Mouse (Mus musculus): ENCODE data around the gene Mcm2.

The Mcm2 gene

DNA sequence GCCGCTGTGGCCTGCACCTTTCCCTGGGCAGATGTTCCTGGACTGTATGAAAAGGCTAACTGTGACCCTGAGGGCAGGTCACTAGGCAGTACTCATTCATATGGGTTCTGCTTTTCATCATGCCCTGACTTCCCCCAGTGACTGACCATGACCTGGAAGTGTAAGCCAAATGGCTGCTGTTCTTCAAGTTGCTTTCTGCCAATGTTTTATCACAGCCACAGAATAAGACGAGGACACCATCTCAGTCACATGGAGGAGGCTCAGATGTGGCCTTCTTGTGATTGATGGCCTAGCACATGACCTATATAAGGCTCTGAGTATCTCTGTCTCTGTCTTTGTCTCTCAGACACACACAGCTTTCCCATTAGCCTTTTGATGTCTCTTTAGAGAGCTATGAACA, 51.0 kb downstream of the Mcm2 start:
- no peak for DNase-seq (ENCODE audit: low read depth)

- DNase-seq (ENCODE audit: low read depth) = no peak
Observed at GRCm38 (mm10) chr6:88844901-88845565, 53.5 kb downstream of the Mcm2 start.

GRCm38 (mm10) chr6:88843781-88844725, 54.5 kb downstream of the Mcm2 start:
- no peak for DNase-seq (ENCODE audit: low read depth)

DNA sequence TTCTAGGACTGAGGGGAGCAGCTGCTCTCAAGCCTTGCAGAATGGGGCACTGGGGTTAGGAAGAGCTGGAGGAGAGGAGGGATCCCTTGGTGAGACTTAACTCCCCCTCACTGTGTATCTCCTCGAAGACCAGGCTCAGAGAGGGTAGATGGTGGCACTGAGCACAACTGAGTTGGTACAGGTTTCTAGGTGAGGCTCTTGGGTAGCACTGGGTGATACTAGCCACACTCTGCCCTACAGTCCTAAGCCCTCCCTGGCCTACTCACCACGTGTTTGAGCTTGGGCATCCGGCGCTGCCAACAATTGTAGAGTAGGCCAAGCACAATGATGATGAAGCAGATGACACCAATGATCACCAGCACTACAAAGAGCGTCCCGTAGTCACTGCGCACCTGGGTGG, 55.3 kb downstream of the Mcm2 start:
- DNase-seq (ENCODE audit: low read depth) = no peak

- DNase-seq (ENCODE audit: low read depth) = no peak
Observed at GRCm38 (mm10) chr6:88842731-88843151, 55.8 kb downstream of the Mcm2 start.

DNA sequence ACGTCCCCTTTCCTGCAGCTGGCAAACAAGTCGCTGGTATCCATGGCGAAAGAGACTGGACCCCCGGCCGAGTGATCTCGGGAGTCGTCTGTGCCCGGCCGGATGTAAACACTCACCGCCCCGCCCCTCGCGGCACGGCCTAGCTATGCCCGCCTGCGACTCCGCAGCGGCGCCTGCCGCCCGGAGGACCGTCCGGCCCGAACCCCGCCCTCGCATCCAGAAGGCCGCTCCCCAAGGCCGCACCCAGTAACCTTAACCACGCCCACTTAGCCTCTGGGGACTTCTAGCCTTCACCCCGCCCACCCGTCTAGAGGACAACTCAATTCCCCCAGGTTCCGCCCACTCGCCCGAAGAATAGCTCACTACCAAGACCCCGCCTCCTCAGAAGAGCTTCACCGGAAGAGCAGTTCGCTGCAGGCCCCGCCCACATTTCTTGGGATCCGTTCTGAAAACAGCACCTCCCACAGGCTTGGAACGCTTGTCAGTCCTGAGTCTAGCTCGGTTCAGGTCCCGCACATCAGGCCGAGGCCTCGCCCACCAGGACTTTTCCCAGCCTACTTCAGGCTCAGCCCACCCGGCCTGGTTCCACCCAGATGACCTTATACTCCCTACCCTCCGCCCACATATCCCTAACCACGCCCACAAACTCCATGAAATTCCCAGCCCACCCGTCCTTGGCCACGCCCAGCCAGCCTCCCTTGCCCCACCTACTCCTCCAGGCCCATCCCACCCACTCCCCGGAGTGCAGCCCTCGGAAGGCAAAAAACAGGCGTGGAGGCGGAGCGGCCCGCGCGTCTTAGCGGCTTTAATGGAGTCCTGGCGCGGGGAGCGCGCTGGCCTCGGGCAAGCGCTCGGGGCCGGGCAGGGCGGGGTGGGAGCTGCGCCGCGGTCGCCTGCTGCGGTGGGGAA, 56.5 kb downstream of the Mcm2 start, which contains the start of gene Abtb1:
Gene Abtb1, minus strand, starts transcription at position 204 of the 909 bp plus-strand sequence.
- peak; percentile 100 for DNase-seq (ENCODE audit: low read depth)

DNA sequence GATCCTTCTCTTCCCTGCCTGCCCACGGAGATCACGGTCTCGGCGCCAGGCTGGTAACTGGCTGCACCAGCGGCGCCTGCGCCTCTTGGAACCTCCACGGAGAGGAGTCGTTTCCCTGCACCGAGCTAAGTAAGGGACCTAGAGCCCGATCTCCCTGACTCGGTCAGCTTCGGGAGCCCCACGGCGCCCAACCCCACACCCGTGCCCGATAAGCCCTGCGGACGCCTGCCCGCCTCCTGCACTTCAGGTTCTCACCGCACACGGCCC, 57.1 kb downstream of the Mcm2 start:
- no peak for DNase-seq (ENCODE audit: low read depth)

- no peak for DNase-seq (ENCODE audit: low read depth)
Observed at GRCm38 (mm10) chr6:88840791-88841513, 57.6 kb downstream of the Mcm2 start.

DNA sequence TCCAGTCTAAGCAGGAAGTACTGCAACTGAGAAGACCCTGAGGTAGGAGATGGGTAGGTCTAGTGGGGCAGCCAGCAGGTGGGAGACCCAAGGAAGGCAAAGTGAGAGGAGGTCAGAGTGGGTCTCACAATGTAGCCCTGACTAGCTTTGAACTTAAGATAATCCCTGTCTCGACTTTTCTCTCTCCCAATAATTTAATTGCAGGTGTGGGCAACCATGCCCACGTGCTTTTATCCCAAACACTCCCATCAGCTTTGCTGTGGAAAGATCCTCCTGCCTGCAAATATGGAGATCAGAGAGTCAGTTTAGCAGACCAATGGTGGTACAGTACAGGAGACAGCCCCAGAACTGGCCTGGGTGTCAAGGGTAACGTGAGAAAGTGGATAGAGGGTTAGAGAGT, 58.4 kb downstream of the Mcm2 start:
- DNase-seq (ENCODE audit: low read depth) = no peak

DNA sequence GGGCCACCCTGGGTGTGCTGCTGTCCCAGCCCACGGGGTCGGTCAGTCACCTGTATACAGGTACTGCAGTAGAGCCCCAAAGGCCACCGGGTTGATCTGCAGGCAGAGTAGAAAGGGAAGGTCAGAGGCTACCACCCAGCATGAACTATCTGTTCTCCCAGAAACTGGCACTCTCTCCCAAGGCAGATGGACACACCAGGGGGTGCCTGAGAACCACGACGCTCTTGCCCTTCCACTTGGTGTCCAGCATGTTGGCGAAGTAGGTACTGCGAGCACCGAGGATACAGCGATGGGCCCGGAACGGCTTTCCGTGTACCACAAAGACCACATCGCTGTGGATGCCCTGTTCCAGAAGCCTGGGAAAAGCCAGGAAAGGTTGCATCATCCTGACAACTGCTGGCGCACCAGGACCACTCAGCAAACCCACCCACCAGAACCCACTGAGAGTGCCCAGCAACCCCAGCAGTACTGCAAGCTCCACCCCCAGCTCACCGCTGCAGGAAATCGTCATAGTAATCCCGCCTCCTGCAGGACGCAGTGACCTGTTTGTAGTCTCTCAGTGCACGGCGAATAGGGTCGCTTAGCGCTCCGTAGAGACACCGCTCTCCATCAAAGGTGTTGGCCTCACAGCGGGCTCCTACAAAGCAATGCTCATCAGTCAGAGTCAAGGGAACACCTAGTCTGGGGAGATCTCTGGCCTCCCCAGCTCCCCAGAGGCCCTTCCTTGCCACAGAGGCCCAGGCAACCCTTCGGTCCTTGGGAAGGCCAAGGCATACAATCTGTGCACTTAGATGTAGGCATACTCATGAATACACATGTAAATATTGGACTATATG, 59.2 kb downstream of the Mcm2 start:
- DNase-seq (ENCODE audit: low read depth) = no peak

DNA sequence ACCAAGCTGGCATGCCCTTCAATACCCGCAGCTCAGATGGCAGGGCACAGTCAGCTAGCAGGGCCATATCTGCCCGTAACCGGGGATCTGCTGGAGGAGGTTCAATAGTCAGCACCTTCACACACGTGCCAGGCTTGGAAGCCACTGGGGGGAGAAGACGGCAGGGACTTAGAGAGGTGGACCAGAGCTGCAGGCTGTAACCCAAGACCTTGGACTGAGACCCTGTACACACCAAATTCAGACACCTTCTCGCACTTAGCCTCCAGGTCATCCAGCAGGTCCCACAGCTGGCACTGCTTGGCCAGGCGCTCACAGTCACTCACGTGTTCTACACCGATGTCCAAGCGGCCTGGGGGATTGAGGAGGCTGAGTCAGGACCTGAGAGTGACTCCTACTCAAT, 60.0 kb downstream of the Mcm2 start:
- no peak for DNase-seq (ENCODE audit: low read depth)

GRCm38 (mm10) chr6:88837999-88838398, 60.6 kb downstream of the Mcm2 start:
- DNase-seq (ENCODE audit: low read depth) = no peak

DNA sequence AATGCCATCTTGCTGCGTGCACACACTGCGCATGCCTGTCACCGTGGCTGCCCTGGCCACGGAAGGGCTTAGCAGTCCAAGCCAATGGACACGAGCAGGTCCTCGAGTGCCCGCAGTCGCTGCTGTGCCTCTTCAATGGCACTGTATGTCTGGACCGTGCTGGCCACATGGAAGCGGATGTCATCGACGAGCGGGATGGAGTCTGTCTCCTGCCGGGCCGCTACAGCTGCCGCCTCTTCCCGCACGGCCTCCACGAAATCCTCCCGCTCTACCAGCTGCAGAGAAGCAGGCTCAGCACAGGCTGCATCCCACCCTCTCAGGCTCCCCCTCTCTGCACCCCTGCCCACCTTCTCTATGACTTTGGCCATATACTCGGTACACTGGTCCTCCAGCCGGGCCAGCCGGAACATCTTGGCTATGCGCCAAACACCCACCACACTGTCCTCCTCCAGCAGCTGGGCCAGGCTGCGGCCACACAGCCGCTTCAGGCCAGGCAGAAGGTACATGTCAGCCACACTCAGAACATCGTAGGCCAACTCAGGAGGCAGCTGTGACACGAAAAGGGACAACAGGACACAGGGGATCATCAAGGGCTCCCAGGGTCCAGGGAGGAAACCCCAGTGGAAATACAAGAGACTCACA, 62.3 kb downstream of the Mcm2 start:
- no peak for DNase-seq (ENCODE audit: low read depth)

DNA sequence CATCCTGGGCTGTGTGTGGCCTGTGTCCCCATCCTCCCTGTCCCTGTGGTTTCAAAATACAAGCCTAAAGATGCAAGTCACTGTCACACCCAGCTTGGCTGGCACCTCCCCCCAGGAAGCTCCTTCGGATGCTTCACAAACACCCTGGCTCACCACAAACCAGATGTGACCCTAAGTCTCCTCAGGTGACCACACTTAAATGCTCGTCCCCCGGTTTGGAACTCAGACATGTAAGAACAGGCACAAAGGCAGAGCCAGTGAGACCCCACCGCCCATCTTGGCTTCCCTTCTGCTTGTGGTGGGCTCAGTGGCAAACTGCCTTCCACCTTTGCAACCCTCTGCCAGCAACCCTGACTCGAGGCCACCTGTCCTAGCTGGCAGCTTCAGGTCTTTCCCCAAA, 63.5 kb downstream of the Mcm2 start:
- DNase-seq (ENCODE audit: low read depth) = no peak
